Mouse (Mus musculus) testis, adult 2 months (tissue): ENCODE results near the gene Tm9sf1.

ENCODE experiments used
- CTCF ChIP-seq: fragments of 200-500 bp; IDR thresholded peaks from 2 replicates; pipeline ENCODE4 v1.5.1; 2012; ENCODE audit warnings: low read depth, mild to moderate bottlenecking, inconsistent platforms, low read length, moderate library complexity; ENCODE audit not compliant: control insufficient read depth, insufficient read depth, insufficient replicate concordance
- POLR2A ChIP-seq: fragments of 200-500 bp; IDR thresholded peaks from 2 replicates; pipeline ENCODE4 v1.6.1; 2012; ENCODE audit warnings: low read depth, mild to moderate bottlenecking, inconsistent platforms, low read length, moderate library complexity; ENCODE audit not compliant: control insufficient read depth

GRCm38 (mm10) chr14:55603271-55603632 lies 40.4 kb downstream of the Tm9sf1 start, which contains the start of gene Irf9:
- TF ChIP-seq POLR2A (no peak), CTCF (no peak)
